Mouse (Mus musculus) gastrocnemius, postnatal 10 days (tissue): ENCODE measurements around the gene Clcf1. TPM values are rescaled to one million over a fixed set of nuclear protein-coding genes. Genes with fewer than 3 reads are reported as not detected.
A peak's percentile ranks its signal among the peaks of the same experiment; 100 is the strongest.

Source experiments
- DNase-seq: peaks from one replicate; pipeline ENCODE4 v3.0.0; 2021; ENCODE audit warnings: mixed read lengths
- microRNA-seq, 2 experiments: library from miRNA; unstranded; fragments of <30 nt; microRNA quantifications; one replicate each; pipeline ENCODE4 v1.2.0; 2021
- total RNA-seq, 2 experiments: library from RNA; stranded (reverse); gene quantifications; 2 replicates each; pipeline ENCODE4 v1.2.3; 2021

The Clcf1 gene
- total RNA-seq, 2 experiments from 2014 or later: 0.47 to 2.2 TPM

DNA sequence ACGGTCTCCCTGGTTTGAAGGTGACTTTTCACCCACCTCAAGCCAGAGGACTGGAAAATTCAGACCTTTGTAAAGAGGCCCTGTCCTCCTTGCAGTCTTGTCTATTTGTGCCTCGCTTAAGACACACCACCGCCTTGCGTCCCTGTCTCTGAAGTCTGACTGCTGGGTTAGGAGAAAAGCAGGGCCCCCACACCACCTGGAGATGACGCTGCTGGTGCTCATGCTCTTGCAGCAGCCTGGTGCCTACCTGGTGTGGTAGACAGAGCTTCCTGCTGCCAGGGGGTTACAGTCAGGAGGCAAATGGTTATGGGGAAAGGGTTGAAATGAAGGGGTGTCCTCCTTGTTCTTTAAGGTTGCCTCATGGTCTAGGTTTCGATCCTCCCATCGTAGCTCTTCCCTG lies 40.2 kb downstream of the Clcf1 start:
- DNase-seq: no peak

DNA sequence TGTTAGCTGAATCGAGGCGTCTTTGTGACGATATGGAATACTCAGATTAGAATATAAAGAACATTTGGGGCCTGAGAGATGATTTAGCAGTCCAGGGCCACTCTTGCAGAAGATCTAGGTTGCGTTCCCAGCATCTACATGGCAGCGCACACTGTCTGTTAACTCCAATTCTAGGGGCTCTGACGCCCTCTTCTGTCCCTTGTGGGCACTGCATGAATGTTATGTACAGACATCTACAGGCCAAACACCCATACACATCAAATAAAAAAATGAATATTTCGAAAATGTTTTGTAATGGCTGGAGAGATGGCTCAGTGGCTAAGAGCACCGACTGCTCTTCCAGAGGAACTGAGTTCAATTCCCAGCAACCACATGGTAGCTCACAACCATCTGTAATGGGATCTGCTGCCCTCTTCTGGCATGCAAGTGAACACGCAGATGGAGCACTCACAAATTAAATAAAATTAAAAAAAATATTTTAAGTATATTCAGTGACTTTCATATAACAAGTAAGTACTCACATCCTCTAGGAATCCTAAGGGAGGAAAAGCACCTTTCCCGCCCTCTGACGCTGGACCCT lies 41.6 kb downstream of the Clcf1 start:
- no peak for DNase-seq

DNA sequence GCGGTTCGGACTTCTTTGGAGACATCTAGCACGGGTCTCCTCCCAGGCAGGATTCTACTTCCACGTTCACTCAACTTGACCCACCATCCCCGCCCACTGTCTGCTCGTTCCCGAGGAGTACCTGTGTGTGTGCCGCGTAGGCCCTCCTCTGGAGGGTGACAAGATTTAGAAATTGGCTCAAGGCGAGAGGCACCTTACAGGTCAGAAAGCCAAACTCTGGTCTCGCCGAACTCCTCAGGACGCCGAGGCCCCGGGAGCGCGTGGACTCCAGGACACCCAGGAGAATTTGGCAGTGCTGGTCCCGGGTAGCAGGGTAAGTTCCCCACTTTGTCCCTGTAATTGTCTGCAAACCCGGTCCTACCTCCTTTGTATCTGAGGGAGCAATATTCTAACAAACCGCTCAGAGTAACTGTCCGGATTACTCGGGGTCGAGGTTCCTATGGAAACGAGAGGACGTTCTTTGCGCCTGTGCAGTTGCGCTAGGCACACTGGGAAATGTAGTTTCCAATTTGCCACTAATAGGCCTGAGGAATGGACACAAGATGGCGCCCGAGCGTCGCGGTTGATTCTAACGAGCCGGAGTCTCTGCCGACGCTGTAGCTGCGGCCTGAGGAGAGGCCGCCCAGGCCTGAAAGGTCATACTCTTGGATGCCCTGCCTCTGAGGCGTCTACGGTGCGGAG lies 43.3 kb downstream of the Clcf1 start:
- DNase-seq: peak; percentile 93

DNA sequence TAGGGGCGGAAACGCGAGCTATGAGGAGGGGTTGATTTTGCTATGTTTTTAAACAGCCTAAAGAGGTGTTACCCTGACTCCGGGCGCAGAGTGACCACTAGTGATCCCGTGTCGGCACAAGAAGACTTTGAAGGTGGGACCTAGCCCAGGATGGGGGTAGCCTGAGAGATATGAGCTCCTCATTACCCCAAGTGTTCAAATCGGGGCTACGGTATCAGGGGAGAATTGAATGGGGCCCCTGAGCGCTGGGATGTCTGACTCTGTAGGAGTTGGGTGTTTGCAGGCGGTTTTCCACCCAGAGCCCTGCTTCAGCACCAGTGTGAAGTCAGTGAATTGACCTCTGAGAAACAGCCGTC lies 43.8 kb downstream of the Clcf1 start:
- no peak for DNase-seq

DNA sequence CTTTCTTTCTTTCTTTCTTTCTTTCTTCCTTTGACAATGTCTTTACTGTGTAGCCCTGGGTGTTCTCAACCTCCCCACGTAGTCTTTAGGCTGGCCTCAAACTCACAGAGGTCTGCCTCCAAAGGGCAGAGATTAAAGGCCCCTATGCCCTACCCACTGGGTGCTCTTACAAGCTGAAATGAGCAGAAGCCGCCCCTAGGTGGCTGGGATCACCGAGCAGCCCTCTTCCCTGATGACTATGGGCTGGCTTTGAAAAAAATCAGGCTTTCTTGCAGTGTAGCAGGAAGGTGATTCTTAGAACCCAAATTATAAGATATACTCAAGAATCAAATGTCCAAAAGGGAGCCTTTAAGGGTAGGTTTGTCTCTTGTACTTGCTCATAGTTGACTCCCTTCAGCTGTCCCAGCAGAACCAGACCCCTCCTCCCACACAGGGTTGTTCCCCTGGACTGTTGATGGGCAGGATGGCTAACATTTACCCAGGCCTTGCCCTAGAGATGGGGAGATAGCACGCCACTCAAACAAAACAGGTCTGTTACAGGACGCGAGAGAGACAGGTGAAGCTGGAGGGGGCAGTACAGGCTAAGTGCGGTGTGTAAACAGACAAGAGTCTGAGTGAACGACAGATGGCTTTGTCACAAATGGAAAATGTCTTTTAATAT lies 47.1 kb downstream of the Clcf1 start:
- no peak for DNase-seq

DNA sequence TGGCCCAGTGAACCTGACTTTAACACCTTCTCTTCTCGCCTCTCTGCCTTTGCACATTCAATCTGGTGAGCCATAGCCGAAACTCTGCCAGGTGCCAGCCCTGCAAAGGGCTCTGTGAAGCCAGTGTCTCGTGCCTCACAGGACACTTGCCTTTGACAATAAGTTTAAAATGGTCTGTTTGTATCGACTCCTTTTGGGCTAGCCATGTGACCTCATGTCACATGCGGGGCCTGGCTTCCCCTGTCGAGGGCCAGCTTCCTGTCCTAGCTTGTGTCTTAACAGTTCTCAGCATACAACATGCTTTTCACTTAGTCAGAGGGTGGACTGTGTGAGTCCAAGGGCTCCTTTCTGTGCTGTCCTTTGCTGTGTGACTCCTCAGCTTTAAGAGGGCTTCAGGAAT lies 48.7 kb downstream of the Clcf1 start:
- DNase-seq: no peak

DNA sequence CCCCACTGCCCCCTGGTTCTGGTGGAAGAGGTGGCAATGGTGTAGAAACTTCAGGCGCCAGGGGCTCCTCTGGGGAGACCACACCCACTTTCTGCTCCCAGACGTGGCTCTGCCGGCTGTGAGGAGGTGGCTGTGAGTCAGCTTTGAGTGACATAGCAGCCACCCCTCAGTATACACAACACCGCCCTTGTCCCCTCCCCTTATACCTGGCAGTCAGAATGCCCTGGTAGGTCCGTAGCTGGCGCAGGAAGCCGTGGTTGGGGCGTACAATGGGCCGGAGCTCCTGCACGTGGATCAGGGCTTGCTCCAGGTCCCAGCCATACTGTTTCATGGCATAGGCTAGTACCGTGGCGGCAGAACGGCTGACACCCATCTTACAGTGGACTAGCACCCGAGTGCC lies 49.7 kb downstream of the Clcf1 start:
- no peak for DNase-seq

DNA sequence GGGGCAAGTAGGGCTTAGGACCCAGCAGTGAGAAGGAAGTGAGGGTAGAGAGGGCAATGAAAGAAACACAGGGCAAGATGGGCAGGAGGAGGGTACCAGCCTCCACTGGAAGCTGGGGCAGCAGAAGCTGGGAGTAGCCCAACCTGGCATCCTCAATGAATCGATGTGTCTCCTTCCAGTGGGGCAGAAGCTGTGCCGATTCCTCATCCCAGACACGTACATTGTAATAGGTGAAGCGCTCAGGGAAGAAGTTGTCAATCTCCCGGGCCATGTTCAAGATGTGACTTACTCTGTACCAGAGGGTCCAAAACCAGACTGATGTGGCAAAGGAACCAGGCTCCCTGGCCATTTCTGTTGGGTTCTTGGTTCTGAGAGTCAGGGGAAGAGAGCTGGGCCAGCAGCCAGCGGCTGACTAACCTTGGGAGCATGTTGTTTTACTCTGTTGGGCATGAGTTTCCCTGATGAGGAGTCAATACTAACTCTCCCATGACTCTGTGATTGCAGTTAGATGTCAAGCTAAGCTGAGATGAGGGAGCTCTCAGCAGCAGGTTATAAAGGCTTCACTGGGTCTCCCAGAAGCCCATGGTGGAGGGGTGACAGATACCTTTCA lies 50.2 kb downstream of the Clcf1 start:
- DNase-seq: no peak

DNA sequence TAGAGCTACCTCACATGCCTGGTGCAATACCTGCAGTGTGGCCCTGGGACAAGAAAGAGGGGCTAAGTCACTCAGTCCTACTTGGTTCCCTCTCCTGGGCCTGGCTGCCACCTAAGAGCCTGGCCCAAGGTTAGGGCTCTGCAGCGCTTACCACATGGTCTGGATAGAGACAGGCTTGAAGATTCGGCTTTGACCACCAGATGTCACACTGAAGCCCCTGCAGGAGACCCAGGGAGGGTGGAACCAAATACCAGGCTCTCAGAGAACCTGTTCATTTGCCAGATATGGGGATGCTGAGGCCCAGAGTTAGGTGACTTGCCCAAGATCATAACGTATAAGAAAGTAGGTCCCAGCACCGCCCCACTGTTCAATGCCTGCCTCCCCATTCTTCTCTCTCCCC lies 51.9 kb downstream of the Clcf1 start:
- DNase-seq: no peak

DNA sequence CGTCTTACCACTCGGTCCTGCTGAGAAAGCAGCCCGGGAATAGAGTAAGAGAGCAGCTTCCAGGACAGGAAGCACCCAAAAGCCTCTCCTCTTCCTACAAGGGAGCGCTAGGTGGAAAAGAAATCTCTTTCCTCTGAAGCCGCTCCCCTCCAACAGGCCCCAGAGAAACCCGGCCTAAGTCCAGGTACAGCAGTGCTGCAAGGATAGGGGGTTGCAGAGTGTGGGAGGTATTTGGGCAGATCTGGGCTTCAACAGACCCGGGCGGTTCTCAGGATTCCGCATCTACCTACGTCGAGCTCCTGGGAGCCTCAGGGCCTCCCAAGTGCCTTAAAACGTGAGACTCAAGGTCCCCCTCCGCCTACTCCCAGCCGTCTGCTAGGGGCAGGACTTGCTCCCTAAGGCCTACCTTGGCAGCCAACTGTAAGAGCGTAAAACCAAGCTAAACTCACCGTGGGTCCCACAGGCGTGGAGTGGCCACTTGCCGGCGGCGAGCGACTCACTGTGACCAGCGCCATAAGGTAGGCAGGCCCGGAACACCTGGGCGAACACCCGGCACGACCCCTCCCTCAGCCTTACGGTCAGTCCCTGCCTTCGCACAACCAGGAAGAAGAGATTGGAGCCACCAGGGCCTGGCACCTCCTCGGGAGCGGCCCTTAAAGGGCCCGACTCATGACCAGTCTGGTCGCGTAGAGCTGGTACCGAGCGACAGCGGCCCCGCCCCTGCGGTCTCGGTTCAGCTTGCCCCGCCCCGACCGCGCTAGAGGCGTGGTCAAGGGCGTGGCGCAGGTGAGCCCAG lies 54.7 kb downstream of the Clcf1 start, which contains the start of gene Ssh3:
Gene Ssh3 (minus strand): TSS at position 615 of the 796 bp plus-strand sequence.
- DNase-seq: peak; percentile 43

DNA sequence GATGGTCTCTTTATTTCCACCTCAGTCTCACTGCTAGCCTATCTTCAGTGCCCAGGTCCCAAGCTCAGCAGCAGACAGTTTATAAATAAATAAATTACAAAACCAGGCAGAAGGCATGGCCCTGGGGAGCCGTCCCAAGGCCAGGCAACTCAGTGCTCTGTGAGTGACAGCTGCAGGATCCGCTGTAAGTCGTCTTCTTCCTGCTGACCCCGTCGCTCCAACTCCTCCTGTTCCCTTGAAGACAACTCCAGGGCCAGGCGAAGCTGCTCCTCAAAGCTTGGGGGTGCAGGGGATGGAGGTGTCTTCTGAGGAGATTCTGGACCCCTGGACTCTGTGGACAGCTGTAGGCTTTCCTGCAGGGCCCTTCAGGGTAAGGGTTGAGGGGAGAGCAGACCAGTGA lies 56.1 kb downstream of the Clcf1 start:
- no peak for DNase-seq

DNA sequence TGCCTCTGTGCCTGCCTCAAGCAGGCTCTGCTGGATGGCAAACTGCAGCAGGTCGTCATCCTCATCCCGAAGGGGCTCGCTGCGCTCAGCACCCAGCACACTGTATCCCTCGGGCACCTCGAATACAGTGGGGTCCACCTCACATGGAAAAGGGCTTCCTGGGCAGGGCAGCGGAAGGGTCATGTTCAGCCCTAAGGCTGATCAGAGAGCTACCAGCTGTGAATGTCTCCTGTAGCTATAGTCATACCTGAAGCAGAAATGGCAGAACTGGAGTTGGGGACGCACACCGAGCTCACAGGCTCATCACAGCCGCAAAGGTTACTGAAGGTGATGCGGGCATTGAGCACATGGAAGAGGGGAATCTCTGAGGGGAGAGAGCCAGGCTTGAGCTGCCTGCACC lies 56.9 kb downstream of the Clcf1 start:
- DNase-seq: no peak

Small RNAs within 50 kb of the gene (microRNA-seq; reads per million reads assigned to microRNA genes)
- 0 reads per million in 2 experiments for gene Gm26115
- 0 to 0.25 reads per million in 2 experiments for gene Mir6985

Other genes with a start within 250 kb of the Clcf1 start
- gene Aldh3b2, start 241.9 kb upstream of the Clcf1 start, total RNA-seq: 1 to 10 TPM in 1 of 2 experiments, under 1 TPM in 1; 0.63 to 1.0 TPM
- 1 to 10 TPM; 4.8 to 5.3 TPM for gene Acy3, start 227.7 kb upstream of the Clcf1 start, total RNA-seq
- not detected for gene Tbx10, start 221.5 kb upstream of the Clcf1 start, total RNA-seq
- 10 to 100 TPM; 18.3 to 20.2 TPM for gene Nudt8, start 213.7 kb upstream of the Clcf1 start, total RNA-seq
- gene Gm49405, start 213.6 kb upstream of the Clcf1 start, total RNA-seq: under 1 TPM; 0.23 to 0.47 TPM
- gene Doc2g, start 210.9 kb upstream of the Clcf1 start, total RNA-seq: 1 to 10 TPM in 1 of 2 experiments, under 1 TPM in 1; 0.66 to 1.2 TPM
- 100 to 1,000 TPM; 297 to 355 TPM for gene Ndufv1, start 201.4 kb upstream of the Clcf1 start, total RNA-seq
- gene Gstp1, start 176.3 kb upstream of the Clcf1 start, total RNA-seq: 100 to 1,000 TPM; 220 to 231 TPM
- 10 to 100 TPM; 61.6 to 63.6 TPM for gene Gstp2, start 168.2 kb upstream of the Clcf1 start, total RNA-seq
- gene Gstp3, start 154.7 kb upstream of the Clcf1 start, total RNA-seq: under 1 TPM in 1 of 2 experiments, not detected in 1; 0.79 TPM
- gene Cabp2, start 132.7 kb upstream of the Clcf1 start, total RNA-seq: not detected
- 10 to 100 TPM; 18.1 to 18.2 TPM for gene Cdk2ap2, start 117.1 kb upstream of the Clcf1 start, total RNA-seq
- gene Pitpnm1, start 114.2 kb upstream of the Clcf1 start, total RNA-seq: 1 to 10 TPM; 4.2 to 5.5 TPM
- 10 to 100 TPM; 46.5 to 47.1 TPM for gene Aip, start 88.4 kb upstream of the Clcf1 start, total RNA-seq
- gene Gpr152, start 74.5 kb upstream of the Clcf1 start, total RNA-seq: not detected
- not detected for gene Cabp4, start 70.2 kb upstream of the Clcf1 start, total RNA-seq
- 10 to 100 TPM; 41.1 to 48.6 TPM for gene Coro1b, start 65.6 kb upstream of the Clcf1 start, total RNA-seq
- 1 to 10 TPM in 1 of 2 experiments, under 1 TPM in 1; 0.49 to 2.0 TPM for gene Ptprcap, start 60.6 kb upstream of the Clcf1 start, total RNA-seq
- 10 to 100 TPM; 25.3 to 30.9 TPM for gene Rps6kb2, start 50.9 kb upstream of the Clcf1 start, total RNA-seq
- 10 to 100 TPM; 33.1 to 47.1 TPM for gene Carns1, start 38.8 kb upstream of the Clcf1 start, total RNA-seq
- gene Tbc1d10c, start 23.0 kb upstream of the Clcf1 start, total RNA-seq: 1 to 10 TPM; 3.2 to 3.8 TPM
- gene Ppp1ca, start 22.2 kb upstream of the Clcf1 start, total RNA-seq: 100 to 1,000 TPM; 339 to 348 TPM
- 1 to 10 TPM; 4.1 to 6.0 TPM for gene Rad9a, start 12.6 kb upstream of the Clcf1 start, total RNA-seq
- not detected for gene AC109138.7, start 119 bp downstream of the Clcf1 start, total RNA-seq
- gene Pold4, start 17.7 kb downstream of the Clcf1 start, total RNA-seq: 10 to 100 TPM; 26.1 to 31.9 TPM
- gene Ssh3, start 54.9 kb downstream of the Clcf1 start, total RNA-seq: 1 to 10 TPM; 4.9 to 6.3 TPM
- 1 to 10 TPM; 1.2 to 1.3 TPM for gene Ankrd13d, start 68.9 kb downstream of the Clcf1 start, total RNA-seq
- 10 to 100 TPM; 28.1 to 41.2 TPM for gene Grk2, start 92.0 kb downstream of the Clcf1 start, total RNA-seq
- gene Kdm2a, start 184.0 kb downstream of the Clcf1 start, total RNA-seq: 10 to 100 TPM; 37.8 to 51.9 TPM
- gene Rhod, start 225.2 kb downstream of the Clcf1 start, total RNA-seq: 1 to 10 TPM; 1.4 to 3.5 TPM